Mouse (Mus musculus): ENCODE results near the gene Scnm1. TPM values are rescaled to one million over a fixed set of nuclear protein-coding genes. Genes with fewer than 3 reads are reported as not detected.

The Scnm1 gene
- polyA plus RNA-seq, 1 experiment from 2014 or later: 94.1 TPM

DNA sequence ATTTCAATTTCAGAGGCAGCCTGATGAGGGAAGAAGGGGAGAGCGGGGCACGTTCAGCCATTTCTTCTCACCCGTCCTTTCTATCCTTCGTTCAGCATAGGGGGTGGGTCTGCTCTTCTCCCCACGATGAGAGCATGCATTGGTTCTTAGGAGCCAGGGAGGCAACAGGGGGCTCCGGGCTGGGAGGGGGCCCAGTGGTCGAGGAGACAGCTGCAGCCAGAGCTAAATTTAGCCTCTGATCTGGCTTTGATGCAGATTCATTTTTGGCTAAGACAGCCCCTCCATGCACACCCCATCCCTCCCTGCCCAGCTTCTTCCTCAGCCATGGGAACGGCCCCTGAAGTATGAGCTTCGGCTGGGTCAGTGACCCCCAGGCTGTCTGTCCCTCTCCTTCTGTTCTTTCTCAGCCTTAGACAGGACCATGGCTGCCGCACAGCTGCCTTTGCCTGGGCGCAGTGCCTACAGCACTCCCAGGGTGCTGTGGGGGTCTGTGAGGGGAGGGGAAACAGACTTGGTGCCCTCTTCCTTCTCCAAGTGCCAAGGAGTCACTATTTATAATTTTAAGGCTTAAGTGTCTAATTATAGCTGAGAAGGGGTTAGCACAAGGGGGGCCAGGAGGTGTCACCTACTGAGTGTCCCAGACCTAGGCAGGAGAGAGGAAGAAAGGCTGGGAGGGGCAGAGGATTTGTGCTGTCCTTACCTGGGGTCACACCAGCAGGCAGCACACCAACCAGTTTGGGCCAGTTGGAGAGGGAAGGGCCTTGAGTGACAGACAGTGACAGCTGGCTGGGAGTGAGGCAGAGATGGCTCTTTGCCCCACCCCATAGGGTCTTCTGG, 29.8 kb upstream of the Scnm1 start:
- no peak for DNase-seq (ENCODE audit: low spot score)
- WGBS: 58% methylated on average over 11 of the region's 11 CpGs
- H3K27ac ChIP-seq: peak overlapping the region; percentile 60
- H3K4me3 ChIP-seq: peak overlapping the region; percentile 85
- peaks cover 44% of the 10 kb centered on the region for H3K4me1 ChIP-seq (replicated peaks)
- no peaks in the 10 kb centered on the region for H3K9me3 ChIP-seq
- H3K27me3 ChIP-seq (ENCODE audit: insufficient read depth, poor library complexity, severe bottlenecking): peaks cover 42% of the 10 kb centered on the region
- peaks cover 54% of the 10 kb centered on the region for H3K36me3 ChIP-seq

DNA sequence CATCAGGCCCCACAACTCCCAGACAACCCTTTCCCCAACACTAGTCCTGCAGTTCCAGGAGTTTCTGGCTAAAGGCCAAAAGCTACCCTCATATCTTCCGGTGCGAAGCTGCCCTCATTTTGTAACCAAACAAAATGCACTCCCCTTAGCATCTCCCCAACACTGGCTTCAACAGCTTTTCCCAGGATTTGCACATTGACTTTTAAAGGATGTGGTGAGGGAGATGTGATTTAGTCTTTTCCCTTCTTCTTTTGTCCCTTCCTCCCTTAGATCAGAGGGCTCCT, 28.5 kb upstream of the Scnm1 start:
- no peak for DNase-seq (ENCODE audit: low spot score)
- 53% methylated on average over 2 of the region's 2 CpGs for WGBS
- H3K27me3 ChIP-seq (ENCODE audit: insufficient read depth, poor library complexity, severe bottlenecking): peaks cover 42% of the 10 kb centered on the region
- H3K27ac ChIP-seq: peak overlapping the region; percentile 91
- peak overlapping the region; percentile 85 for H3K4me3 ChIP-seq
- peaks cover 40% of the 10 kb centered on the region for H3K36me3 ChIP-seq
- no peaks in the 10 kb centered on the region for H3K9me3 ChIP-seq
- peaks cover 44% of the 10 kb centered on the region for H3K4me1 ChIP-seq (replicated peaks)

DNA sequence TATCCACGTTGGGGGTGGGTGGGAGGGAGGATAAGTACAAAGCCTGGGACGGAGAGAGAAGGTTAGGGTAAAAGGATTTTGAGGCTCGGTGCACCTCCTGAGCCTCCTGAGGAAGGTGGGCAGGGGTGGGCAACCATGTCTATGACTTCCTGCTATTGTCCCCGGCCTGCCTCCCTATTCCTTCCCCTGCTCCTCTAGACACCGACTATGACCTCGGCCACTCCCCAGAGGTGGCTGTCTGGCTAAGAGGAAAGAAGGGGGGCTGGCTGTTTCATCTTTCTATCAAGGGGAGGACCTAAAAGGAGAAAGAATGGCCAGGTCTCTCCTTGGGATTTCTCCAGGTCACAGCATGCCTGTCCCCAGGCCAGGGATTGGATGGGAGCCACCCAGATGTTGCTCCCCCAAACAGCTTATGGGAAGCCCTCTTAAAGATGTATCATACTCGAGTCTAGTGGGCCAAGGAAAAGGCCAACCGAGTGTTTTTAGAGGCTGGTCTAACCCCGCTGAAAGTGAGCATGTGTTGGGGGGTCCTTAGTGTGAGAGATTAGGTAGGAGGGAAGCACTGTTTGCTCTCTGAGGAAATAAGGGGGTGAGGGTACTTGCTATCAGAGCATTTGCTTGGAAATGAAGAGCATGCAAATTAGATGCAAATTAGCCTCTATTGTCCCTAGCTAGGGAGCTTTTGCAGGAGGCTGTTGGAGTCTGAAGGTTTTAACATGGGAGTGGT, 28.0 kb upstream of the Scnm1 start:
- DNase-seq (ENCODE audit: low spot score): peak; percentile 16
- H3K36me3 ChIP-seq: peaks cover 35% of the 10 kb centered on the region
- peak overlapping the region; percentile 85 for H3K4me3 ChIP-seq
- WGBS: 4% methylated on average over 9 of the region's 9 CpGs
- peaks cover 42% of the 10 kb centered on the region for H3K27me3 ChIP-seq (ENCODE audit: insufficient read depth, poor library complexity, severe bottlenecking)
- H3K4me1 ChIP-seq (replicated peaks): peaks cover 44% of the 10 kb centered on the region
- peak overlapping the region; percentile 91 for H3K27ac ChIP-seq
- no peaks in the 10 kb centered on the region for H3K9me3 ChIP-seq

DNA sequence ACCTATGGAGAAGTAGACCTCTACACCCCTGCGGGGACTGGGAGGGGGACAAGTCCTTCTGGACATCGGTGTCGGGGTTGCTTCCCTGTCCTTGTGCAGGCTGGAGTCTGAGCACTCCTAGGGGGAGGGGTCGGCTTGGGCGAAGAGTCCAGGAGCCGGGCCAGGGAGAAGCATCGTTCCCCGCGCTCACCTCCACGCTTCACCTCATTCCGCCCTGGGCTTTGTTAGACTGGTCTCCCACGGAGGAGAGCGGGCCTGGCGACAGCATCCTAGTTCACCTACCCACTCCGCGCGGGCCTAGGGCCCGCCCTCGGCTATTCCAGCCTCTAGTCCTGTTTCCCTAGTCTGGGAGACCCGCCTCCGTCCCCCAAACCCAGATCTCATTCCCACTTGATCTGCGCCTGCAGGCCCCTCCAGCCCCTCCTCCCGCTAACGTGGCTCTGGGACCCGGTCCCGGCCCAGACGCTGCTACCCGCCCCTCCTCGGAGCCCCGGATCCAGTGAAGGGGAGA, 27.3 kb upstream of the Scnm1 start:
- Histone ChIP-seq H3K9me3 (no peaks in the 10 kb centered on the region), H3K27me3 (ENCODE audit: insufficient read depth, poor library complexity, severe bottlenecking) (peaks cover 42% of the 10 kb centered on the region), H3K4me1 (replicated peaks) (peaks cover 44% of the 10 kb centered on the region), H3K36me3 (peaks cover 28% of the 10 kb centered on the region), H3K27ac (peak overlapping the region; percentile 91), H3K4me3 (peak overlapping the region; percentile 85)
- DNase-seq (ENCODE audit: low spot score): peak; percentile 49
- 1% methylated on average over 30 of the region's 30 CpGs for WGBS

DNA sequence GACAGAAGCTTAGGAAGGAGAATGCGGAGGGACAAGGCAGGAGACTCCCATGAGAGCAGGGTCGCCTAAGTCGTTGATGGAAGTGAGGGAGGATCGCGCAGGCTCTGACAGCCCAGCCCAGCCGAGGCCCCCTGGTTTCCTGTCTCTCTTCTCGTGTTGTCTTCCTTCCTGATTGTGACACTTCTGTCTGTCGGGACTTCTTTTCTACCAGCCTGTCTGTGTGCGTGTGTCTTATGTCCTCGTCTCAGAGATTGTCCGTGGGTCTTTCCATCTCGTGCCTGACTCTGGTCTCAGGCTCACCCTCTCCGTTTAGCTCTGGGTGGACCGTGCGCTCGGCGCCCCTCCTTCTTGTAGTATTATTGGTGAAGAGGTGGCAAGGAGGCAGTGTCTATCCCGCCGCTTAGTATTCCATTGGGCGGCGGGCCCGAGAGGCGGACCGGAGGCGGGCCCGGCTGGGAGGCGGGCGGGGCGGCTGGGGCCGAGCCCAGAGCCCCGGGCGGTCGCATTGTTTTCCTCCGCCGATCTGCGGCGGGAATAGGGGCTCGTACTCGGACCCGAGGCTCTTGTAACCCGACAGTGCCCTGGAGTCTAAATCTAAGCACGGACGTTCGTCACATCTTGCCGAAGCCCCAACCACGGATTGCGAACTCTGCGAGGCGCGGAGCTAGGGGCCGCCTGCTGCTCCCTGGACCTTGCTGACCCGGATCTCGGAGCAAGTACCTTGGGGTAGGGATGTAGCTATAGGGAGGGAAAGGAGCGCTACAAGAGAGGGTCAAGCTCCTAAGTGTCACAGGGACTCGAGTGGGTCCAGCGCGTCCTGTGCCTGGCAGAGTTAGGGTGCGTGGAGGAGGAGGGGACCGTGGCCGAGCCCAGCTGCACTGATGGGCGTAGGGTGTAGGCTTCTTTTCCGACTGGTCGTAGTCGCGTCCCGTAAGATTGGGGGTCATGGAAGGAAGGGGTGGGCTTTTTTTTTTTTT, 26.5 kb upstream of the Scnm1 start, which contains the start of gene Sema6c:
Gene Sema6c (plus strand): TSS at position 471 of the 977 bp plus-strand sequence.
- H3K27ac ChIP-seq: peak within 1 kb of the TSS; percentile 91
- peaks cover 42% of the 10 kb centered on the region for H3K27me3 ChIP-seq (ENCODE audit: insufficient read depth, poor library complexity, severe bottlenecking)
- H3K4me1 ChIP-seq (replicated peaks): peaks cover 44% of the 10 kb centered on the region
- peaks cover 20% of the 10 kb centered on the region for H3K36me3 ChIP-seq
- DNase-seq (ENCODE audit: low spot score): peak; percentile 90
- under 1% methylated on average over 66 of the region's 66 CpGs for WGBS
- no peaks in the 10 kb centered on the region for H3K9me3 ChIP-seq
- H3K4me3 ChIP-seq: peak within 1 kb of the TSS; percentile 85

DNA sequence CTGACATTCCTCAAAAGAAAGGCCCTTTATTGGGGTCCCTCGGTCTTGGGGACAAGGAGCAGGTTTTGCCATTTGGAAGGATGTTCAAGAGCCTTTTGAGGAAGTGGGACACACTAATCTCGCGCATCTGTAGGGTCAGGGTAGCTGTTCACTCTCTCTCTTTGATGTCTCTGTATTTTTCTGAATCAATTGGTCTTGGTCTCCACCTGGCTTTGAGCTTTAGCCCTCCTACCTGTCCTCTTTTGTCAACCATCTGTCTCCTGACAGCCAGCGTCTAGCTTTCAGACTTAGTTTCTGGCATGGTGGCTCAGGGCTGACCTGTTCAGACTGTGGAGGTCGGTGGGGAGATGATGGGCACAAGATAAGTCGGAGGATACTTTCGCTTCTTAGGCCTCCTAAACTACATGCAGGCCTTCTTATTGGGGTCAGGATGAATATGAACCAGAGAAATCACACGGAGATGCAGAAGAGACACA, 25.7 kb upstream of the Scnm1 start:
- peak overlapping the region; percentile 91; the same call in 1 of the 2 replicates for H3K27ac ChIP-seq
- peaks cover 44% of the 10 kb centered on the region for H3K4me1 ChIP-seq (replicated peaks)
- no peak for DNase-seq (ENCODE audit: low spot score)
- H3K9me3 ChIP-seq: no peaks in the 10 kb centered on the region
- H3K27me3 ChIP-seq (ENCODE audit: insufficient read depth, poor library complexity, severe bottlenecking): peaks cover 42% of the 10 kb centered on the region
- peak overlapping the region; percentile 85 for H3K4me3 ChIP-seq
- H3K36me3 ChIP-seq: peaks cover 13% of the 10 kb centered on the region
- WGBS: 16% methylated on average over 8 of the region's 8 CpGs

DNA sequence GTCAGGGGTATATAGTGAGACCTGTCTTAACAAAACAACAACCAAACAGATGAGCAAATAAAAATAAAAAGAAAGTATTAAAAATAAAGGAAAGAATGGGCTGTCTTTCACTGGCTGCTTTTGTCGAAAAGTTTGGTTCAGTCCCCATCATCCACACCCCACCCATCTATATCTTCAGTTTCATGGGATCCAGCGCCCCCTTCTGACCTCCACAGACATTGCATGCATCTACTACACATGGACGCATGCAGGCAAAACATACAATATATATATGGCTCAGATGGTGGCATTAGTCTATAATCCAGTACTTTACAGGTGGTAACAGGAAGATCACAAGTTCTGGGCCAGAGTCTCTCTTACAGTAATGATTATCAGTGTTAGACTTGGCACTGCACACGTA, 20.1 kb upstream of the Scnm1 start:
- no peaks in the 10 kb centered on the region for H3K9me3 ChIP-seq
- no peak for DNase-seq (ENCODE audit: low spot score)
- peaks cover 7% of the 10 kb centered on the region for H3K27me3 ChIP-seq (ENCODE audit: insufficient read depth, poor library complexity, severe bottlenecking)
- peaks cover 3% of the 10 kb centered on the region; the same call in 1 of the 2 replicates for H3K4me1 ChIP-seq (replicated peaks)
- H3K4me3 ChIP-seq: no peak overlapping the region
- H3K36me3 ChIP-seq: no peaks in the 10 kb centered on the region
- WGBS: 55% methylated on average over 4 of the region's 4 CpGs
- no peak overlapping the region for H3K27ac ChIP-seq

DNA sequence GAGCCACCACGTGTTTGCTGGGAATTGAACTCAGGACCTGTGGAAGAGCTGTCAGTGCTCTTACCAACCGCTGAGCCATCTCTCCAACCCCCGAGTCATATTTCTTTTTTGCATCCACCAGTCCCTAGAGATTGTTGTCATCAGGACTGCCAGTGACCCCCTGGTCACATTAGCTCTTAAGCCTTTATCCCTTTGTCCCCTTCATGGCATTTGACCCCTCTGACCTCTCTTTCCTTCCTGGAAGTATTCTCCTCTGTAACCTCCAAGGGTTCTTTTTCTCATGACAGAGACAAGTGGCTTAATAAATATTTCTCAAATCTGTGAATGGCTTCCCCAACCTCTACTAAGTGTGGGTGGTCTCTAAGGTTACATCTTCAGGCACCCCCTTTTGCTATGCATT, 14.1 kb upstream of the Scnm1 start:
- H3K4me3 ChIP-seq: no peak overlapping the region
- H3K4me1 ChIP-seq (replicated peaks): peaks cover 3% of the 10 kb centered on the region; the same call in 1 of the 2 replicates
- no peak for DNase-seq (ENCODE audit: low spot score)
- no peaks in the 10 kb centered on the region for H3K9me3 ChIP-seq
- WGBS: 47% methylated on average over 3 of the region's 3 CpGs
- H3K27ac ChIP-seq: no peak overlapping the region
- no peaks in the 10 kb centered on the region for H3K36me3 ChIP-seq
- no peaks in the 10 kb centered on the region for H3K27me3 ChIP-seq (ENCODE audit: insufficient read depth, poor library complexity, severe bottlenecking)

DNA sequence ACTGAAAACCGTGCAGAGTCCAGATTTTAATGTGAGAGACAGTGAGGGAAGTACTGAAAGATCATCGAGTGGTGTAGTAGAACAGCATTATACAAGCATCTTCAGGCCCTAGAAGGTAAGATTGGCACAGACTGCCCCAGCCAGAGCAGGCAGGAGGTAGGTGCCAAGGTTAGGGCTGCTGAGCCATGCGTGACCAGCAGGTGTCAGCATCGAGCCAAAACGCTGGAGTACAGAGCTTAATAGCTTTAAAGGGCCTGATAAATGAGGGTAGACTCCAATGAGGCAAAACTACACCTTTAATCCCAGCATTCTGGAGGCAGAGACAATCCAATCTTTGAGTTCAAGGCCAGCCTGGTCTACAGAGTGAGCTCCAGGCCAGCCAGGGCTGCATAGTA, 8.8 kb upstream of the Scnm1 start:
- H3K27me3 ChIP-seq (ENCODE audit: insufficient read depth, poor library complexity, severe bottlenecking): no peaks in the 10 kb centered on the region
- 11% methylated on average over 5 of the region's 5 CpGs for WGBS
- H3K4me1 ChIP-seq (replicated peaks): 0 out of 2 replicates have a peak, but pooled peaks cover 3% of the 10 kb centered on the region
- H3K9me3 ChIP-seq: no peaks in the 10 kb centered on the region
- H3K27ac ChIP-seq: no peak overlapping the region
- H3K36me3 ChIP-seq: peaks cover 25% of the 10 kb centered on the region
- peak; percentile 86 for DNase-seq (ENCODE audit: low spot score)
- no peak overlapping the region for H3K4me3 ChIP-seq

DNA sequence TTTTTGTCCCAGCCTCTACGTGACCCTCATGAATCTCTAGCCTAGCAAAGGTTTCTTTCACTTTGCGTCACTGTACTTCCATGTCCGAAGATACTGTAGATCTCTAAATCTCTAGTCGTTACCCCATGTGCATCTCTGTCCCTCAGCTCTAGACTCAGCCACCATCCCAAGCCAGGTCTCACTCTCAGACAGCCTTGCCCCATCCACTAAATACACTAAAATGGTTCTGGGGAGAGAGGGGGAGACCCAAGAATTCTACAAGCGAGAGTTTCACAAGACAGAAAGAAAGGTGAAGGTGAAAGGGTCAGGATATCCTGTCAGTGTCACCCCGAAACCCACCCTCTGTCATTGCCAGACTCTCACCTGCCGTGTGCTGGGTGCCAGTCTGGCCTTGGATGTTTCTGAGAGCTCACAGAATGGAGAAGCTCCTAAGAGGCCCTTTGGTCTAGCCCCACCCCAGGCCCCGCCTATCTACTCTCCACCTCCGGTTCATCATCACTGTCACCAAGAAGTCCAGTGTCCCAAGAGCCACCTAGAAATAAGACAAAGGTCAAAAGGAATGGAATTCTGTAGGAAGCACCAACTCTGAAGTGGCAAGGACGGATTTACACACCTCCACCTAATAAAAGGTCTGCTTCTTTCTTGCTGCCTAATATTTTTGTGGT, 8.3 kb upstream of the Scnm1 start, which contains the start of gene Tnfaip8l2:
Gene Tnfaip8l2 (minus strand): TSS at position 409 of the 665 bp plus-strand sequence.
- Histone ChIP-seq H3K27me3 (ENCODE audit: insufficient read depth, poor library complexity, severe bottlenecking) (no peaks in the 10 kb centered on the region), H3K4me3 (no peak within 1 kb of the TSS), H3K27ac (no peak within 1 kb of the TSS), H3K4me1 (replicated peaks) (0 out of 2 replicates have a peak, but pooled peaks cover 3% of the 10 kb centered on the region), H3K36me3 (peaks cover 25% of the 10 kb centered on the region), H3K9me3 (no peaks in the 10 kb centered on the region)
- whole genome bisulfite sequencing: 84% methylated on average over 10 of the region's 10 CpGs
- DNase-seq (ENCODE audit: low spot score): no peak

DNA sequence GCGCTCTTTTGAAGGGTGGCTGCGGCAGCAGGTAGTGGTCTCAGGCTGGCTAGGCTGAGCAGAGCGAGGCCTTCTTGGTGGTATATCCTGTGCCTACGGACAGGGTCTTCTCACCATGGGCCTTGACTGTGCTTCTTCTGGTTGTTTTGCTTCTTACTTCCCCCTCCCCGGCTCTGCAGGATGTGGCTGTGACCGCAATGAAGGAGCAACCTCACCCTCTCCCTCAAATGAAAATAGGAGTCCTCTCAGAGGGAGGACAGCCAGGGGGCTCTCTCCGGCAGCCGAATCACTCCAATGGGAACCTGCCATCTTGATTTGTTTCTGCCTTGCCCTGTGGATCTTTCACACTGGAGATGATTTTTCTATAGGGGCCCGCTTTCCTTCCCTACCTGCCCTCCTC, 7.7 kb upstream of the Scnm1 start:
- Histone ChIP-seq H3K9me3 (no peaks in the 10 kb centered on the region), H3K4me3 (no peak overlapping the region), H3K27me3 (ENCODE audit: insufficient read depth, poor library complexity, severe bottlenecking) (no peaks in the 10 kb centered on the region), H3K36me3 (peaks cover 25% of the 10 kb centered on the region), H3K27ac (no peak overlapping the region), H3K4me1 (replicated peaks) (0 out of 2 replicates have a peak, but pooled peaks cover 3% of the 10 kb centered on the region)
- DNase-seq (ENCODE audit: low spot score): no peak
- 95% methylated on average over 9 of the region's 9 CpGs for WGBS
